Comparison of ENCODE assay signal across 8 mouse cellular contexts in the genomic region with DNA sequence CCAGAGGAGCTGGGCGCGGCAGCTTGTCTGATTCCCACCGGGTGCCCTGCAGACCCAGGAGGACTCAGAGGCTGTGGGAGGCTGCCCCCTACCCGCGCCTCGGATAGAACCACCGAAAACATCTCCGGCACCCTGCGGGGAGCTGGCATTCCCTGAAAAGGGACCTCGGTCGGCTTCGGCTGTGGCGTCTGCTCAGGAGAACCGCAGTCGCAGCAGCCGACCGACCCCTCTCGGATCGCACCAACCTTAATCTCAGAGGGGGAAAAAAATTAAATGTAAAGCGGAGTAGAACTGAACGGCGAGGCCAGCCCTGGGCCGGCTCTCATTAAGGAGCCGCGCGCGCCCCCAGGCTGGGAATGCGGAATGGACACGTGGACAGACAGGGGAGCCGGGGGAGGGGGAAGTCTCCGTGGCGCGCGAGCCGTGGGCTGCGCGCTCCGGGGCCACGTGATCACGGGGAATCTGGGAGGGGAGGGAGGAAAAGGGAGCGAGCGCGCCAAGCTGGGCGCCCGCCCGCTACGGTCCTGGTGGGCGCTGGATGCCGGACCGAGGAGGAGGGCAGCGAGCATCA. TPM values are rescaled to one million over a fixed set of nuclear protein-coding genes. Genes with fewer than 3 reads are reported as not detected.
A peak's percentile ranks its signal among the peaks of the same experiment; 100 is the strongest.
DNase-seq lines count a peak whose midpoint lies in the region; ATAC-seq and TF ChIP-seq lines count a peak whose summit lies in the region.

No protein-coding gene starts in this region.

- H3K36me3 ChIP-seq in heart, adult 2 months (ENCODE audit: control insufficient read depth, insufficient read depth, low read length) = no peaks in the 10 kb centered on the region

- intact Hi-C loops in heart, adult 2 months (cut with DNase I) = no loop called here
- intact Hi-C loops in heart, postnatal 25 days (cut with DNase I) = no loop called here

- no peak for TF ChIP-seq CTCF in heart, adult 2 months (IDR thresholded peaks at IDR 0.05)

- H3K27me3 ChIP-seq in heart, adult 2 months (ENCODE audit: control insufficient read depth, insufficient read depth, low read length) = peaks cover 33% of the 10 kb centered on the region

- under 1% methylated on average over 51 of the region's 51 CpGs for WGBS in heart, adult 2 months

- TF ChIP-seq POLR2A in heart, adult 2 months (IDR thresholded peaks at IDR 0.05; ENCODE audit: insufficient read depth, low read depth, low read length) = no peak

- H3K4me1 ChIP-seq in heart, adult 2 months (ENCODE audit: control insufficient read depth, insufficient read depth, low read length) = no peaks in the 10 kb centered on the region

- no peak for ATAC-seq in monocyte, adult 5-6 weeks (replicated peaks; ENCODE audit: insufficient number of reproducible peaks, low FRiP score, low TSS enrichment, poor library complexity, severe bottlenecking)

- H3K27ac ChIP-seq in heart, adult 2 months = no peak overlapping the region

- TF ChIP-seq EP300 in heart, adult 2 months (IDR thresholded peaks at IDR 0.05; ENCODE audit: insufficient read depth, low read depth, low read length) = no peak

- peak in 1 of 2 experiments; percentile 24 for DNase-seq in heart, adult 2 months
- no peak for DNase-seq in heart, postnatal 25 days (ENCODE audit: low spot score)
- peak; percentile 77 for DNase-seq in cerebellum, adult 9-11 months
- peak; percentile 25 to 78 for DNase-seq in frontal cortex, adult 2 months (ENCODE audit: extremely low spot score in 1 of 2, low spot score in 1 of 2)
- DNase-seq in kidney, postnatal 10 days = peak; percentile 55
- peak; percentile 42 for DNase-seq in liver
- peak; percentile 82 to 83 for DNase-seq in right cerebral cortex, adult 2 months (ENCODE audit: low spot score in 2 of 2)

- H3K4me3 ChIP-seq in heart, adult 2 months = peak overlapping the region; percentile 36; the same call in 1 of the 2 replicates

- H3K9ac ChIP-seq in heart, adult 2 months (ENCODE audit: low read depth, low read length) = no peak overlapping the region

- H3K79me2 ChIP-seq in heart, adult 2 months (replicated peaks; ENCODE audit: control insufficient read depth, insufficient read depth, low read length) = no peaks in the 10 kb centered on the region

RNA-seq across cellular contexts. Expression of gene Tmem132e, which starts 1.6 kb away (rescaled TPM):
- total RNA-seq in heart, adult 2 months (2021) = under 1 TPM; 0.14 to 0.26 TPM
- polyA plus RNA-seq in heart, adult 2 months (2012; rRNA removed) = 0.06 and 0.10 TPM in 2 replicates
- under 1 TPM; 0.18 to 0.22 TPM for total RNA-seq in heart, postnatal 25 days (2021)
- 8.6 and 9.9 TPM in 2 replicates for polyA plus RNA-seq in frontal cortex, adult 2 months (2012; rRNA removed)
- not detected in 3 replicates for total RNA-seq in monocyte, adult 5-6 weeks (2017)
